Mouse (Mus musculus) liver, embryonic 14.5 days (tissue): ENCODE results near the gene Chaf1a. TPM values are rescaled to one million over a fixed set of nuclear protein-coding genes. Genes with fewer than 3 reads are reported as not detected.
A peak's percentile ranks its signal among the peaks of the same experiment; 100 is the strongest.
"Not testable (repeated sequence)": the region's sequence is repeated elsewhere in the genome, so short reads cannot be mapped to it uniquely, and the experiment has no call there.

Experiments used
- ATAC-seq: fragments of 200-750 bp; cut with Nextera tagmentation; 2 replicates; pipeline ENCODE4 v1.8.0; 2017; ENCODE audit warnings: moderate number of reproducible peaks, mild to moderate bottlenecking, moderate library complexity; ENCODE audit not compliant: insufficient read depth
- DNase-seq, 3 experiments: peaks; one replicate each; pipeline ENCODE4 v3.0.0-alpha.2; 2012 to 2013; ENCODE audit warnings: low read depth in 3 of 3, low spot score in 3 of 3
- H3K27ac ChIP-seq: fragments of 300-500 bp; sonication (generic); 2 replicates; pipeline ENCODE4 v1.5.1; 2014; ENCODE audit warnings: moderate library complexity, mild to moderate bottlenecking, control low read depth, inconsistent platforms
- H3K27me3 ChIP-seq: fragments of 300-500 bp; sonication (generic); 2 replicates; pipeline ENCODE4 v1.6.1; 2014; ENCODE audit warnings: mild to moderate bottlenecking, low read length, moderate library complexity; ENCODE audit not compliant: control insufficient read depth, insufficient read depth
- H3K36me3 ChIP-seq: fragments of 300-500 bp; sonication (generic); replicated peaks from 2 replicates; pipeline ENCODE4 v1.6.1; 2014; ENCODE audit warnings: low read depth; ENCODE audit not compliant: control insufficient read depth, insufficient read depth
- H3K4me1 ChIP-seq, 2 experiments: fragments of 200-500 bp in 1 of 2; fragments of 300-500 bp in 1 of 2; sonication (generic) in 1 of 2; replicated peaks; 2 replicates each; pipeline ENCODE4 v1.6.1; 2012 to 2014; ENCODE audit warnings: antibody characterized with exemption in 1 of 2, inconsistent platforms in 1 of 2, low read length in 1 of 2; ENCODE audit not compliant: control insufficient read depth in 2 of 2, insufficient read depth in 2 of 2
- H3K4me2 ChIP-seq: fragments of 300-500 bp; sonication (generic); 2 replicates; pipeline ENCODE4 v1.6.1; 2014; ENCODE audit warnings: low read depth, mild to moderate bottlenecking, control low read depth, moderate library complexity
- H3K4me3 ChIP-seq, 2 experiments: fragments of 200-500 bp in 1 of 2; fragments of 300-500 bp in 1 of 2; sonication (generic) in 1 of 2; 2 replicates each; pipeline ENCODE4 v1.5.1; 2012 to 2014; ENCODE audit warnings: low read depth in 2 of 2, low read length in 2 of 2, mild to moderate bottlenecking in 2 of 2, control low read depth in 1 of 2, inconsistent platforms in 1 of 2, moderate library complexity in 1 of 2; ENCODE audit not compliant: insufficient read depth in 1 of 2
- H3K9ac ChIP-seq: fragments of 300-500 bp; sonication (generic); replicated peaks from 2 replicates; pipeline ENCODE4 v1.6.1; 2014; ENCODE audit warnings: mild to moderate bottlenecking, control low read depth, moderate library complexity
- H3K9me3 ChIP-seq: fragments of 300-500 bp; sonication (generic); 2 replicates; pipeline ENCODE4 v1.6.1; 2016; ENCODE audit warnings: low read length, mixed read lengths; ENCODE audit not compliant: control insufficient read depth
- CTCF ChIP-seq: IDR thresholded peaks from 2 replicates; pipeline ENCODE4 v1.5.1; 2016; ENCODE audit warnings: antibody characterized with exemption, low read depth, control low read depth
- EP300 ChIP-seq: IDR thresholded peaks from 2 replicates; pipeline ENCODE4 v1.6.1; 2016; ENCODE audit warnings: antibody characterized with exemption, low read depth
- WGBS: fragments of 180-500 bp; shearing (Covaris S2); extraction: QIAGEN DNeasy Blood & Tissue Kit; methylation state at CpG from one replicate; pipeline ENCODE4 v1.1.7; 2014; ENCODE audit not compliant: insufficient replicate concordance; 5-methylcytosine and 5-hydroxymethylcytosine counted together
- polyA plus RNA-seq, 2 experiments: library from polyadenylated mRNA; depleted of rRNA in 1 of 2; stranded (reverse) in 1 of 2; unstranded in 1 of 2; fragments of >200 nt; fragmentation: Nextera tagmentation in 1 of 2; extraction: Ambion mirVana in 1 of 2; gene quantifications; 2 replicates each; pipeline versions ENCODE4 v1.2.1 to v1.2.3; 2012 to 2014

Chaf1a gene
- polyA plus RNA-seq, 2 experiments = 10.2 to 14.6 TPM

DNA sequence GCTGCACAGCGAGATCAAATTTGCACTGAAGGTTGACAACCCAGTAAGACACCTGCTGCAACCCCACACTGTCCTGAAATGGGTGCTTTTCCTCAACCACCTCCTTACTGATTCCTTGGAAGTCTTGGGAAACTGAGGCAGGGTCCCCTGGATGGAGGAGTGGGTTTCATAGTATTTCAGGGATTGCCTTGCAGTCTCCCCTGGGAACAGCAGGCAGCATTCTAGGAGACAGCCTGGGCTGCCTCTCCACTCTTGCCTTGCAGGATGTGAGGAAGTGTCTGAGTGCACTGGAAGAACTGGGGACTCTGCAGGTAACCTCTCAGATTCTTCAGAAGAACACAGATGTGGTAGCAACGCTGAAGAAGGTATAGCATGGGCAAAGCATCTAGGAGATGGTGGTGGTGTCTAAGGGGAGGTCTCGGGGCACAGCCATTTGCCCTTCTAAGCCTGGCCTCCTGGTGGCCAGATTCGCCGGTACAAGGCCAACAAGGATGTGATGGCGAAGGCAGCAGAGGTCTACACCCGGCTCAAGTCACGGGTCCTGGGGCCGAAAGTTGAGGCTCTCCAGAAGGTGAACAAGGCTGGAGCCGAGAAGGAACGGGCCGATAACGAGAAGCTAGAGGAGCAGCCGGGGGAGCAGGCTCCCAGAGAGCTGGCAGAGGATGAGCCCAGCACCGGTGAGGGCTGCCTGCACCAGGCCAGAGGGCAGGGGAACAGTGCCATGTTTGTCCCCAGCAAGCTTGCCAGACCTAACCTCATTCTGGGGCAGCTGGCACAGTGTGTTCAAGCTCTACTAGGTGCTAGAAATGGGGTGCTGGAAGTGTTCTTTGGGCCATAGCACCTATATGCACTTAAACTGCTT, 58.7 kb downstream of the Chaf1a start:
- Histone ChIP-seq H3K4me2 (no peak overlapping the region), H3K36me3 (peaks cover 21% of the 10 kb centered on the region), H3K9me3 (no peaks in the 10 kb centered on the region), H3K27ac (no peak overlapping the region), H3K4me1 (no peaks in the 10 kb centered on the region), H3K9ac (no peak overlapping the region), H3K4me3 (no peak overlapping the region), H3K27me3 (no peaks in the 10 kb centered on the region)
- ATAC-seq = no peak
- TF ChIP-seq CTCF (peak; percentile 47), EP300 (no peak)
- 77% methylated on average over 15 of the region's 15 CpGs for WGBS
- no peak for DNase-seq

DNA sequence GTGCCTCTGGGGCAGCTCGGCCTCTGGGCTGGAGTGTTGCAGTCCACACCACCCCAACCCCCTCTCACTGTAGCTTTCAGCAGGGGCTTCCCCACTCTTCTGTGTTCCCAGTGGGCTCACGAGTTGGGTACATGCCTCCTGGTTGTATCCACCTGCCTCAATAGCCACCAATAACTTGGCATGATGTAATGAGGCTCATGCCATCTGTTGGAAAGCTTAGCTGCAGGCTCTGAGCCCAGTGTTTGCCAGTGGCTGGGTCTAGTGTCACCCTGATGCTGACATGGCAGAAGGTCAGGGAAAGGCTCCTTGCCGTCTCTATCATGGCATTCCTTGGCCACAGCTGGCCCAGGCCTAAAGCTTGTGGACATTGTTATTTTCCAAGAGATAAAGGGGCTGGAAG, 60.6 kb downstream of the Chaf1a start:
- DNase-seq = no peak
- H3K27ac ChIP-seq = no peak overlapping the region
- no peak overlapping the region for H3K9ac ChIP-seq
- H3K36me3 ChIP-seq = peaks cover 19% of the 10 kb centered on the region
- H3K4me1 ChIP-seq = no peaks in the 10 kb centered on the region
- ATAC-seq = no peak
- H3K27me3 ChIP-seq = no peaks in the 10 kb centered on the region
- no peak overlapping the region for H3K4me2 ChIP-seq
- 83% methylated on average over 3 of the region's 3 CpGs for WGBS
- H3K9me3 ChIP-seq = no peaks in the 10 kb centered on the region
- no peak overlapping the region for H3K4me3 ChIP-seq
- no peak for TF ChIP-seq CTCF
- TF ChIP-seq EP300 = no peak

GRCm38 (mm10) chr17:56102158-56102557, 61.9 kb downstream of the Chaf1a start:
- H3K9me3 ChIP-seq = no peaks in the 10 kb centered on the region
- H3K27me3 ChIP-seq = no peaks in the 10 kb centered on the region
- no peak for TF ChIP-seq EP300
- TF ChIP-seq CTCF = no peak
- no peak overlapping the region for H3K9ac ChIP-seq
- no peak overlapping the region for H3K4me3 ChIP-seq
- ATAC-seq = no peak
- no peak for DNase-seq
- WGBS = 86% methylated on average over 5 of the region's 5 CpGs
- H3K4me1 ChIP-seq = no peaks in the 10 kb centered on the region
- no peak overlapping the region for H3K4me2 ChIP-seq
- peaks cover 12% of the 10 kb centered on the region for H3K36me3 ChIP-seq
- H3K27ac ChIP-seq = no peak overlapping the region

- DNase-seq (no peak), ATAC-seq (no peak)
- 86% methylated on average over 9 of the region's 9 CpGs for WGBS
- TF ChIP-seq EP300 = no peak
- TF ChIP-seq CTCF = no peak
- Histone ChIP-seq H3K9me3 (no peaks in the 10 kb centered on the region), H3K4me2 (no peak overlapping the region), H3K27me3 (no peaks in the 10 kb centered on the region), H3K9ac (no peak overlapping the region), H3K4me3 (no peak overlapping the region), H3K27ac (no peak overlapping the region), H3K36me3 (peaks cover 7% of the 10 kb centered on the region), H3K4me1 (no peaks in the 10 kb centered on the region)
Measured at GRCm38 (mm10) chr17:56102927-56103326, 62.7 kb downstream of the Chaf1a start.

DNA sequence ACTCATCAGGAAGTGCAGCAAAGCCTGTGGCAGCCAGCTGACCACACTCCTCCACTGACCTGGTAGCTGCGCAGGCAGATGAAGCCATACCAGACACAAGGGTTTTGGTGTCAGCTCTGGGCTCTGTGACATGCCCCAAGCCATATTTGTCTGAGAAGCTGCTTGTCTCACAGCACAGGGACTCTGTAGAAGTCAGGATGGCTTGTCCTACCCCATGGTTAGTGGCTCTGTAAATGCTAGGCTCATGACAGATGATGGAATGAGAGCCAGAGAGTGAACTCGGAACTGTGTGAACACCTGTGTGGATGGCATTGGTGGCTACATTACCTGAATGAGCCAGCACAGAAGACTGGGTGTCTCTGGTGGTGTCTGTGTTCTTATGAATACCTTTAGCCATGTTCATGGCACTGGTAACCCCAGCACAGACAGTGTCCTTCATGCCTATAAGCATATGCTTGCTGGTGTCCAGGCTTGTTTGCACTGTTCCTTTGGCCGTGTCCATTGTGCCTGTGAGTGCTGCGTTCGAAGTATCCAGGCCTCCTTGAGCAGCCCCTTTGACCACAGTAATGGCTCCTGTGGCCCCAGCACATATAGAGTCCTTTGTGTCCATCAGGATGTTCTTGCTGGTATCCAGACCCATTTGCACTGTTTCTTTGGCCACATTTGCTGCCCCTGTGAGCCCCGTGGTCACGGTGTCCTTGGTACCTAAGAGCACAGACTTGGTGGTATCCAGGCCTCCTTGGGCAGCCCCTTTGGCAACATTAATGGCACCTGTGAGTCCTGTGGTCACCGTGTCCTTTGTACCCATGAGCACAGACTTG, 63.4 kb downstream of the Chaf1a start:
- H3K4me1 ChIP-seq = no peaks in the 10 kb centered on the region
- no peak for TF ChIP-seq EP300
- TF ChIP-seq CTCF = no peak
- ATAC-seq = no peak
- no peak overlapping the region for H3K4me3 ChIP-seq
- 82% methylated on average over 8 of the region's 8 CpGs for WGBS
- no peaks in the 10 kb centered on the region for H3K27me3 ChIP-seq
- peaks cover 7% of the 10 kb centered on the region for H3K36me3 ChIP-seq
- no peak overlapping the region for H3K9ac ChIP-seq
- no peak for DNase-seq
- H3K4me2 ChIP-seq = no peak overlapping the region
- H3K9me3 ChIP-seq = no peaks in the 10 kb centered on the region
- no peak overlapping the region for H3K27ac ChIP-seq

- H3K4me1 ChIP-seq, H3K9me3 ChIP-seq, H3K4me2 ChIP-seq, H3K27me3 ChIP-seq, H3K36me3 ChIP-seq, DNase-seq, H3K9ac ChIP-seq, ATAC-seq, H3K4me3 ChIP-seq, H3K27ac ChIP-seq: not testable (repeated sequence)
- 75% methylated on average over 2 of the region's 5 CpGs for WGBS
Measured at GRCm38 (mm10) chr17:56104821-56105220, 64.6 kb downstream of the Chaf1a start.

- not testable (repeated sequence) for H3K4me2 ChIP-seq, H3K4me1 ChIP-seq, H3K4me3 ChIP-seq, H3K9ac ChIP-seq, H3K27me3 ChIP-seq, DNase-seq, H3K9me3 ChIP-seq, ATAC-seq, H3K27ac ChIP-seq, H3K36me3 ChIP-seq
- WGBS = 84% methylated on average over 4 of the region's 4 CpGs
Measured at GRCm38 (mm10) chr17:56106436-56106835, 66.2 kb downstream of the Chaf1a start.
